Mouse (Mus musculus) kidney, adult 11 months (tissue): Measurements from ENCODE around the gene Rrp12.

Experiments used
- DNase-seq: peaks from one replicate; pipeline ENCODE4 v3.0.0; 2022

The Rrp12 gene

DNA sequence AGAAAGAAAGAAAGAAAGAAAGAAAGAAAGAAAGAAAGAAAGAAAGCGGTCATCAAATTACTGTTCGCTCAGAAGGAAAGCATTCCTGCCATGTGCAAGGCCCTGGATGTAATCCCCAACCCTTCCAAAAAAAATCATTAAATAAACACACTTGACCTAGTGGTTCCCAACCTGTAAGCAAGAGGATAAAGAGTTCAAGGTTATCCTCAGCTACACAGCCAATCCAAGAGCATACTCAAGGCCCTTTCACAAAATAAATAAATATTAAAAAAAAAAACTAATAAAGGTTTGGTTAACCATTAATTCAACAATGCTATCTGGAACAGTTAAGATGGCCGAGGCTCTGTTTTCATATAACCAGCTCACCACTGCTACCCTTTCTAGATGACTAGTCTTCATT lies 67.0 kb downstream of the Rrp12 start:
- no peak for DNase-seq

GRCm38 (mm10) chr19:41826529-41826928 lies 69.4 kb downstream of the Rrp12 start:
- DNase-seq, result no peak

GRCm38 (mm10) chr19:41824950-41825349 lies 71.0 kb downstream of the Rrp12 start:
- no peak for DNase-seq

GRCm38 (mm10) chr19:41822589-41822988 lies 73.4 kb downstream of the Rrp12 start:
- DNase-seq, result no peak

DNA sequence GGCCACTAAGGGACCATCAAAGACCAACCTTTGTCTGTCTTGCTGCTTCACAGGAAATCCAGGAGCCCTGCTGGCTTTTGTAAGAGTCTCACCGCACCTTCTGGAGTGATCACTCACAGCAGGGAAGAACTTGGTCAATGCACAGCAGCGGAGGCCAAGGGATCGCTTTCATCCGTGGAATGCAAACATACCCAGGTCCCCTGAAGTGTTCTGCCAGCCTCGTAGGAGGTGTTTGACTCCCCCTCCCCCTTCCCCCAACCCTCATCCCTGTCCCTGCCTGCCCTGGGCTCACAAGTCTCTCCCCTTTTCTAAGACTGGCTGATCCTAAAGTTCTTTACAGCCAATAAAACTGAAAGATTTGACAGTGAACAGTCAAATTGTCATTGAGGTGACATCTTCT lies 74.5 kb downstream of the Rrp12 start:
- no peak for DNase-seq

- no peak for DNase-seq
These were observed 77.2 kb downstream of the Rrp12 start for GRCm38 (mm10) chr19:41818749-41819148.

GRCm38 (mm10) chr19:41817325-41817724 lies 78.6 kb downstream of the Rrp12 start:
- no peak for DNase-seq

DNA sequence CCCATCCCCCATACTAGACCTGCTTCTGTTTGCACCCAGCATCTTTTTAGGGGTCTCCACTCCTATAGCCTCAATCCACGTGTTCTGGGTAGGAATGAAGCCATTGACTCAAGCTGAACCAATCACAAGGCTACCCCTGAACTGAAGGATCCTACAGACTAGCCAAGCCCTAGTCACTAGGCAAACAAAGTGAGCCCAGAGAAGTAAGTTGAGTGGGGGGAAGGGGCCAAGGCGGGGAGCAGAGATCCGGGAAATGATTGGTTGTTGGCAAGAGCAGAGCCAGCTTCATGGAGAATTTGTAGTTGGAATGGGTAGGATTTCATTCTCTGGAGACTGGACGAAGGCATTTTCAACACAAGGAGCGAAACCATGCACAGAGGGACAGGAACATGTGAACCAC lies 79.1 kb downstream of the Rrp12 start:
- DNase-seq, result no peak

DNA sequence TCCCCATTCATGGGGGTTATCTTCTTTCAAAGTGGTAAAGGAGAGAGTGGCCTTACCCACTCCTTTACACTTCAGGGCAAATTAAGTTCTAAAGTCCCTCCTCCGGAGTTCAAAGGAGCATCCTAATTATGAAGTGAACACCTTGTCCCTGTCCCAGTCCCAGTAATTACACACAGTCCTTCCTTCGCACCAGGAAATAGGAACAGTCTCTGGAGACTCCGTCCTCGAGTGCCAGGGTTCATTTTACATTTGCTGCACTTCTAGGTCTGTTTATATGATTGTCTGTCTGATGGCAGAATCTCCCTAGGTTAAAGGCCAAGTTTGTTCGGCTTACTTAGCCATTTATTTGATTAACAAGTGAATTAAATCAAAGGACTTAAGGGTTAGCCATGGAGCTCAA lies 79.6 kb downstream of the Rrp12 start:
- DNase-seq, result no peak

DNA sequence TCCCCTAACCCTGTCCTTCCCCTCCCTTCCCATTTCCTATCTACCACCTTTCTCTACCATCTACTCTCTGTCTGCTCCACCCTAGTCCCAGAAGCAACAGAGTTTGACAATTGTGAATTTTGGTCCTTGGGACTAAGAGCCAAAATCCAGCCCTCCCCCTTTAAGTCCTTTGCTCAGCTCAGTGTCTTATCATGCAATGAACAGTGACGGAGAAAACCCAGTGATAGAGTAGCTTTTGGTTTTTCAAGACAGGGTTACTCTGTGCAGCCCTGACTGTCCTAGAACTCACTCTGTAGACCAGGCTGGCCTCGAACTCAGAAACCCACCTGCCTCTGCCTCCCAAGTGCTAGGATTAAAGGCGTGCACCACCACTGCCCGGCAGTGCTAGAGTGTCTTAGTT lies 82.6 kb downstream of the Rrp12 start:
- no peak for DNase-seq
